Mouse (Mus musculus): ENCODE measurements around the gene Cisd1.

The Cisd1 gene

DNA sequence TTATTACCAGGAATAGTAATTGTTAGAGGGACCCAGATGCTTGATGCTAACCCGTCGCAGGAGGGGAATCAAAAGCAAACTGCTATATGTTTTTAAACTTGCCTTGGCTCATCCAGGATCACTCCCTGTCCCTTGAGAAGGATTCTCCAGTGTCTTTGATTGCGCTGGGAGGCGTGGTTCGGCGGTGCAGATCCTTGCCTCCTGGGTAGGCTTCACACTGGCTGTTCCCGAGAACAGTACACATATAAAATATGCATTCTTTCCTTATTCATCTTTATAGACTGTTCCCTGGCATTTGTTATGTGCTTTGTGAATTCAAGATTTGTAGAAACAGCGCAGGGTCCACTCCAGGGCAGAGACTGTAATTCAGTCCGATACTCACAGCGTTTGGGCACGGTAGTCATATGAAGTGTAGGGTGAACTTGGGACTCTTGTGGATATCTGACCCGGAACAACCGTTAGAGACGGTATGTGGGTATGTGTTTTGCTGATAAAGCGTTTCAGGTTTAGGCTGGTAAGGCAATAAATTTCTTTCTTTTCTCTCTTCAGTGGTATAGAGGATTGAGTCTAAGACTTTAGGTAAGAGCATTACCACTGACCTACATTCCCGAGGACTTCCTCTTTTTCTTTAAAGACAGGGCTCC is 4.0 kb upstream of the Cisd1 start:
- 16% methylated on average over 16 of the region's 16 CpGs for WGBS

DNA sequence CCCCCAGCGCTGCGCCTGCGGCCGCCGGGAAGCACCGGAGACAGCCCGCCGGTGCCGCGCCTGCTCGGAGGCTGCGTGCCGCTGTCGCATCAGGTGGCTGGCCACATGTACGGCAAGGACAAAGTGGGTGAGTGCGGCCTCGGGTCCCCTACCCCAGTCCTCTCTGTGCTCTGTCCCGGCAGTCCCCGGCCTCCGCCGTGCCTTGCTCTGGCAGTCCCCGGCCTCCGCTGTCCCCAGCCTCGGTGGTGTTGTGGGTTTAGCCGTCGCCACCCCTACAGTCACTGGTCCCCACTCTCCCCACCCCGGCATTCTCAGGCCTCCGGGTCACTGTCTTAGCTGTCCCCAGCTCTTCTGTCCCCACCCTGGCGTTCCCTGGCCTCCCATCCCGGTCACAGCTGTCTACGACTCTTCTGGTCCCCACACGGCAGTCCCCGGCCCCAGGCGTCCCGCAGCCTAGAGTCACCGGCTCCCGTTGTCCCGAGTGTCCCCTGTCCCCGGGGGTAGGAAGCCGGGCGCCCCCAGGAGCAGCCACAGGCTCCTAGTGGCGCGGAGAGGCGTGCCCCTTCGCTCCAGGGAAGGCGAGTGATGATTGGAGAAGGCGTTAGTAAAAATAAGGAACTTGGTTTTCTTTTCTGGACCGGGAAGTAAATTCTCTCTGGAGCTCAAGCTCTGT is 3.3 kb upstream of the Cisd1 start:
- under 1% methylated on average over 48 of the region's 48 CpGs for WGBS

DNA sequence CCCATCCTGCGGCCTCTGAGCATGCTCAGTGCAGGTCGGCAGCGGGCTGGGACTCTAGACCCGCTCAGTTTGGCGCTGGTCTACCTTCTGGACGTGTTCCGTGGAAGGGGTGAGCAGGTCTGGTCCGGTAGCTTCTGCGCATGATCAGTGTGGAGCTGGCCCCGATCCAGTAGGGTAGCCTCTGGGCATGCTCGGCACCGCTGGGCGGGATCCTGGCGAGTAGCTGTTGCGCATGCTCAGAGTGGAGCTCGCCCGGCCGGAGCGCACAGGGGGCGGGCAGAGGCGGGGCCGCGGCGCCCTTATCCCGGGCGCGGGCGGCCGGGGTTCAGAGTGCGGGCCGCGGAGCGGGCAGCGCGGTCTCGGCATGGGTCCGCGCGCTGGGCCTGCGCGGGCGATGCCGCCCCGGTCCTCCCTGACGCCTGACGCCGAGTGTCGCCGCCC is 2.8 kb upstream of the Cisd1 start, which contains the start of gene Ipmk:
Gene Ipmk (plus strand): TSS at position 255 of the 441 bp plus-strand sequence.
- under 1% methylated on average over 48 of the region's 49 CpGs for WGBS

DNA sequence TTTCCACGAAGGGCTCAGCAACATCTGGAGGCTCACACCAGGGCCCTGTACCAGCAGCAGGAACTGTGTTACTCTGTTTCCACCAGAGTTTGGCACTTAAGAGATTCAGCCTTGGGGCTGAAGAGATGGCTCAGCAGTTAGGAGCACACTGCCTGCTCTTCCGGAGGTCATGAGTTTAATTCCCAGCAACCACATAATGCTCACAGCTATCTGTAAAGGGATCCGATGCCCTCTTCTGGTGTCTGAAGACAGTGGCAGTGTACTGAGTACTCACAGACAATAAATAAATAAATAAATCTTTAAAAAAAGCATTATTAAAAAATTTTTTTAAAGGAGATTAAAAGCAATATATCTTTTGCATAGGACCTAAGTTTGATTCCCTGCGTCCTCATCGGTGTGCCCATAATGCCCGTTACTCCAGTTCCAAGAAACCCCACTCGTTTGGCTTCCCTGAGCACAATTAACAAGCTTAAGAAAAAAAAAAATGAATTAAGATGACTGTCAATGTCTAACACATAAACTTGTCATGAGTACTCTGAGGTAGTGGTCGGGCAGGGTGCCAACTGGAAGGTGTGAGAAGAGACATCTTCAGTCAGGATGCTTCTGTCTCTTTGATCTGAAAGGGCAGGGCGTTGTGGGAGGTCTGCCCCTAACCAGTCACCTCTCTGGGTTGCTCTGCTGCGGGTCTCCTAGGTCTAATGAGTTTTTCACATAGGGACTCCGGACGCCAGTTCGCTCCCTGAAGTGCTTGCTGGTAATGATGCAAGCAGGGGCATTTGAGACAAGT is 2.2 kb upstream of the Cisd1 start:
- 12% methylated on average over 13 of the region's 13 CpGs for WGBS

DNA sequence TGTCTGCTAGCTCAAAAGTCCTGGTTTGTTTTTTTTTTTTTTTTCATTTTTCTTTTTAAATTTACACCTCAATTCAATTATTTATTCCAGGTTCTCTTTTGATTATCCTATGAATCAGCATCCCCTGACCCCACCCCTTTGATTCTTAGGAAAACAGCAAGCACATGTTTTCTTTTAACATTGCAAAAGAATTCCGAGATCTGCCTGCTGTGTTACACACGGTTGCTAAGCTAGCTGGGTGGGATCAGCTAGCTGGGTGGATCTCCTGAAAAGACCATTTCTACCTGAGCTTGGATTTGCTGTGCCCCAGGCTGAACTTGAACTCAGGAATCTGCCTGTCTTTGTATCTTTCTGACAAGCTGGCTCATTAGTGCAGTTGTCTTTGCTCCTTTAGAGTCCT is 1.4 kb upstream of the Cisd1 start:
- 51% methylated on average over 2 of the region's 2 CpGs for WGBS

DNA sequence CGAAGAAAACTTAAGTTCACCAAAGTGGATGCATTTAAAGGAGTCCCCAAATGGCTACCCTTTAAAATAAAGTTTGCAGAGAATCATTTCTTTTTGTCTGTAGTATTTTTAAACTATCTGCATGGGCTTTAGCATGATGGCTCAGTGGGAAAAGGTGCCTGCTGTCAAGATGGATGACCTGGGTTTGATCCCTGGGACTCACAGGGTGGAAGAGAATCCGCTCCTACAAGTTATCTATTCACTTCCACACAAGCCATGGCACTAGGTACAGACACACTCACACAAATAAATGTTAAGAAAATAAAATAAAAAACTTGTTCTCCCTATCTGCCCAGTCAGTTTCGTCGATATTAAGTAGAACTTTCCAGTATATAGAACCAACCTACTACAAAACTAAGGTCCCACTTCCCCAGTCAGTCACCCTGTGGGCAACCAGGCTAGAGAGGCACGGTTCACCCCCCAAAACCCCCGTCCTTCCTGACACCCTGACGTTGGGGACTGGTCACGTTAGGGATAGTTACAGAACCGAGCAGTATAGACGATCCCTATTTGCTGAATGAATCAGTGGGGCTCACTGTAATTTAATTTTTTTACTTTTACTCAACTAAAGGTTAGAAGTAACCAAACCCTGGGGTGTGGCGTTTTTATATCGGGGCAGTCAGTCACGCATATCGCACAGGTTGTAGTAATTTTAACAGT is 1.0 kb downstream of the Cisd1 start:
- 22% methylated on average over 14 of the region's 14 CpGs for WGBS

GRCm38 (mm10) chr10:71343130-71343529 is 1.6 kb downstream of the Cisd1 start:
- 83% methylated on average over 3 of the region's 3 CpGs for WGBS

DNA sequence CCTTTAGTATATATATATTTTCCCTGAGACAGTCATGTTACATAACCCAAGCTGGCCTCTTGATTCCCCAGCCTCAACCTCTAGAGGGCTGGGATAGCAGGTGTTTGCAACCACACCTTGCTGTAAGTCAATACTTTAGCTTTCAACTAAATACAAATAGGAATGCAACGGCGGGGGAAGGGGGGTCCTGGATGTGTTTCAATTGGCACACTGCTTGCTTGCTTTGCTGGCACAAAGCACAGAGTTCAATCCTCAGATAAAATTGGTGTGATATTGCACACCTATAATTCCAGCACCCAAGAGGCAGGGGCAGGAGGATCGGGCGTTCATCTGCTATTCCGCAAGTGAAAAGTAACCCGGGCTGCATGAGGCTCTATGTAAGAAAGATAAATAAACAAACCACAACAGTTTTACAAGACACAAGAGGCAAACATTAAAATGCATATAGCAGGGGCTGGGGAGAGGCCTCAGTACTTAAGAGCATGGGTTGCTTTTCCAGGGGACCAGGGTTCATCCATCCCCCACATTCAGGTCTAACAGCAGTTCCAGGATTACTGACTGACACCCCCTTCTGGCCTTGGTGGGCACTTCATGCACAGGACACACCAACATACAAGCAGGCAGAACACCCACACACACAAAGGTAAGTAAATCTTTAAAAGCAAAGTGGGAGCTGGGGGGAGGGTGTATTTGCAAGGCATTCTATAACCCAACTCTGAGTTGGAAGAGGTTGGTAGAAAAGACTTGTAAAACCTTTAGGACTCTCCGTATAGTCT is 2.5 kb downstream of the Cisd1 start:
- WGBS = 73% methylated on average over 7 of the region's 7 CpGs

DNA sequence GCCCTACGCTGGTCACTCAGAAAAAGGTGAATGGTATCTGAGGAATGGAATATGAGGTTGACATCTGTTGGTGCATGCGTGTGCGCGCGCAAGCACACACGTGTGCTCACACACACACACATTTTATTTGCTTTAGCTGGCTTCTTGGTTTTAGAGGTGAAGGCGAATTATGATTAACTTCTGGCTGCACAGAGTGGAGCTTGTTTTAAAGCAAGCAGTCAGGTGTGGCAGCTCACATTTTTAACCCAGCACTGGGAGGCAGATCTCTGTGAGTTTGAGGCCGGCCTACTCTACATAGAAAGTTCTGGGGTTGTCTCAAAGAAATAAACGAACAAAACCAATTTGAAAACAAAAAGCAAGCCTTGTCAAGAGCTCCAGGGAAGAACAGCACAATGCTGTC is 3.5 kb downstream of the Cisd1 start:
- 93% methylated on average over 9 of the region's 9 CpGs for WGBS

DNA sequence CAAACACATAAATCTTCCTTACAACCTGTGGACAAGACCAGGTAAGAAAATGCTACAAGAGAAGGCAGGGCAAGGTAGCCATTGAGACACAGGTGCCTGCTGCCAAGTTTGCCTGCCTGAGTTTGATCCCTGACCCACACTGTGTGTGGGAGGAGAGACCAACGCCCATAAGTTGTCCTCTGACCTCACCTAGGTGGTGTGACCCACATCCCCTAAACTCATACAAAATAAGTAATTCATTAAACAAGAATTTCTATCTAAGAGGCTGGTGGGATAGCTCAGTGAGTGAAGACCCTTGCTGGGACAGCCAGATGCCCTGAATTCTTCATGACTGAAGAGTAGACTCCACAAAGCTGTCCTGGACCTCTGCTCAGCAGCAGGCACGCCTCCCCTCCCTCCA is 4.6 kb downstream of the Cisd1 start:
- WGBS = 72% methylated on average over 2 of the region's 2 CpGs

- 55% methylated on average over 4 of the region's 4 CpGs for WGBS
Measured at GRCm38 (mm10) chr10:71339463-71339862, 5.3 kb downstream of the Cisd1 start.

DNA sequence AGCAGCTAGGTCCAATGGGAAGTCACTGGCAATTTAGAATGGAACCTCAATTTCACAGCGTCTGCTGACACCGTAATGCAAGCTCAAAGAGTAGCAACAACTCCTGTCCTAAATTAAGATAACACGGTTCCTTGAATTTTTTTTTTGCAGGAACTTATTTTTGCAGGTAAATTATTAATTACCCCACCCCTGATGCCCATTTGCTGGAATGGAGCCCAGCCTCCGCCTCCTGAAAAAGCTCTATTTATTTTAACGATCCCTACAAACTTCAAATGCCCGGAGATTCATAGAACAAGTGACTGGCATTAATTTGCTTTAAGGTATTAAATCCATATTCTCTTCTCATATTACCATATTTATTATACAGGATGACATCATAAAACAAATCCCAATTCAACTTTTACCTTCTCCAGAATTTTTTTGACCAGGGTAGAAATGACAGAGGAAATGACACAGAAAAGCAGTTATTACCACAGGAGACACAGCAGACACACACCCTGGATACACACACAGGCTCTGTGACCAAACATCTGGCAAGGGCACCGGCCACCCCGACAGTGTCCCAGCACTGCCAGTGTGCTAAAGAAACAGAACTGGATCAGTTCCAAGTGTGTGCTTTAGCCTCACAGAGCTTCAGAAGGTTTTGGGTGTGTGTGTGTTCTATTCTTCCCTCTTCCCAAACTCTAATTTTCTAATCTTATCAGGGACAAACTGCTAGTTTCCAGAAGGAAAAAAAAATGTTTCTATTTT is 6.4 kb downstream of the Cisd1 start:
- 61% methylated on average over 8 of the region's 8 CpGs for WGBS

GRCm38 (mm10) chr10:71337733-71338132 is 7.0 kb downstream of the Cisd1 start:
- 87% methylated on average over 2 of the region's 2 CpGs for WGBS

DNA sequence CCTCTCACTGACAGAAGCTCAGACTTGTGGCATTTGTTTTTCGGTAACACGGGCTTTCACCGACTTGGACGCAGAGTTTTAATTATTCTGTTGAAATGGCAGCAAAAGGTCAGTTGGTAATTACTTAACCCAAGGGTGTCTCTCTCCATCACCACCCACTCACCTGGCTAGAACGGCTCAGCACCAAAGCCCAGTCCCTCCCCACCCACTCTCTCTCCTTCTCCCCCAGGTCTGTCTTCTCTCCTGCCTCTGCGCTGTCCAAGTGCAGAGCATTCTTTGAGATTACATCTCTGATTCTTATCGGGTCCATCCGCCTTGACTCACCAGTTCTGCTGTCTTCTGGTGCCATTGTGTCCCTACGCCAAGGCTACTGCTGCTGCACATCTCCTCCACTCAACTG is 11.9 kb downstream of the Cisd1 start:
- 79% methylated on average over 9 of the region's 9 CpGs for WGBS

DNA sequence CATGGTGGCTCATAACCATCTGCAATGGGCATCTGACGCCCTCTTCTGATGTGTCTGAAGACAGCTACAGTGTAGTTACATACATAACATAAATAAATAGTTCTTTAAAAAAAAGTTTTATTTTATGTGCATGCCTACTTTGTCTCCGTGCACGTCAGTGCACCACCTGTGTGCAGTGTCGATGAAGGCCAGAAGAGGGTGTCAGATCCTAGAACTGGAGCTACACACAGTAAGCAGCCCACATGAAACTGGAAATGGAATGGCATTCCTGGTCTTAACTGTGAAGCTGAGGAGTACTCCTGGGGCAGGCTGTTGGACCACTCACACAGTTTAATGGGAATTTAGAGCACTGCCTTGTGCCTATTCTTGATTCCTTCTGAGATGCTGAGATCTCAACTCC is 12.4 kb downstream of the Cisd1 start:
- 89% methylated on average over 4 of the region's 4 CpGs for WGBS

DNA sequence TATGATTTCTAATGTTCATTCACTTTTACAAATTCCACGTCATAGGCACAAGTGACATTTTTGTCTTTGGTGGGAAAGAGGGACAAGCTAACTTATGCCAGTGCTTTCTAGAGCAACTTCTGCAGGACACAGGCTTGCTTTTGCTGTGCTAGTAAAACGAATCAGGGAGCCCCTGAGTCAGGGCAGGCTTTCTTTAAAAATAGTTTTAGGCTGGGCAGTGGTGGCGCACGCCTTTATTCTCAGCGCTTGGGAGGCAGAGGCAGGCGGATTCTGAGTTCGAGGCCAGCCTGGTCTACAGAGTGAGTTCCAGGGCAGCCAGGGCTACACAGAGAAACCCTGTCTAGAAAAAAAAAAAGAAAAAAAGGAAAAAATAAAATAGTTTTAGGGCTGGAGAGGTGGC is 12.8 kb downstream of the Cisd1 start:
- 92% methylated on average over 7 of the region's 7 CpGs for WGBS

DNA sequence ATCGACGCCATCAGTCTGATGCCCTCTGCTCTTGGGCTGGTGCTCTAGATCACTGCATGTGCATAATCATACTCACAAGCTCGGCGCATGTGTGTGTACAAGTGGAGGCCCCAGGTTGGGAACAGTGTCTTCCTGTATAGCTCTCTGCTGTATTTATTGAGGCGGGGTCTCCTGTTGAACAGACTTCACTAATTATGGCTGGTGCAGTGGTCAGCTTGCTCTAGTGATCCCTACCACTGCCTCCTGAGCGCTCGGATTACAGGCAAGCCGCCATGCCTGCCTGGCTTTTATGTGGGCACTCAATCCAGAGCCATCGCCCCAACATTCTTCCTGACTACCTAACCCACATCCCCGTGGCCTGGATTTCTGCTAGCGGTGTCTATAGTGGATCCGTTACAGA is 14.7 kb downstream of the Cisd1 start:
- 94% methylated on average over 12 of the region's 12 CpGs for WGBS

- WGBS = 93% methylated on average over 6 of the region's 6 CpGs
Measured at GRCm38 (mm10) chr10:71329295-71329694, 15.5 kb downstream of the Cisd1 start.

GRCm38 (mm10) chr10:71328870-71329269 is 15.9 kb downstream of the Cisd1 start:
- WGBS = 82% methylated on average over 5 of the region's 5 CpGs

GRCm38 (mm10) chr10:71328382-71328781 is 16.4 kb downstream of the Cisd1 start:
- 82% methylated on average over 6 of the region's 6 CpGs for WGBS

GRCm38 (mm10) chr10:71327386-71327785 is 17.4 kb downstream of the Cisd1 start:
- 87% methylated on average over 10 of the region's 10 CpGs for WGBS

All from cerebral cortex, adult 2 months (tissue).